Mouse (Mus musculus): ENCODE data around the gene Ppp1r14b.

Ppp1r14b gene

DNA sequence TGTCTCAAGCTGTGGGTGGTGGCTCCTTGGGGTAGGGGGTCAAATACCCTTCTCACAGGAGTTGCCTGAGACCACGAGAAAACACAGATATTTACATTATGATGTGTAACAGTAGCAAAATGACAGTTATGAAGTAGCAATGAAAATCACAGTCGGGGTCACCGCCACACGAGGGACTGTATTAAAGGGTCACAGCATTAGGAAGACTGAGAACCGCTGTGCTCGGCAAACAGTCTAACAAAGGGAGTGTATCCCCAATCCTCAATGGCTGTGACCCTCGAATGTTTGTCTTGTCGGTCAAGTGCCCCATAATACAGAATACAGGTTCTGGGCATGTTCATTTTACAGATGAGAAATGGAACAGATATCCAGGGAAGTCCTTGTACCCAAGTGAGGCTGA is 19.2 kb downstream of the Ppp1r14b start:
- DNase-seq (ENCODE audit: low spot score), result no peak

DNA sequence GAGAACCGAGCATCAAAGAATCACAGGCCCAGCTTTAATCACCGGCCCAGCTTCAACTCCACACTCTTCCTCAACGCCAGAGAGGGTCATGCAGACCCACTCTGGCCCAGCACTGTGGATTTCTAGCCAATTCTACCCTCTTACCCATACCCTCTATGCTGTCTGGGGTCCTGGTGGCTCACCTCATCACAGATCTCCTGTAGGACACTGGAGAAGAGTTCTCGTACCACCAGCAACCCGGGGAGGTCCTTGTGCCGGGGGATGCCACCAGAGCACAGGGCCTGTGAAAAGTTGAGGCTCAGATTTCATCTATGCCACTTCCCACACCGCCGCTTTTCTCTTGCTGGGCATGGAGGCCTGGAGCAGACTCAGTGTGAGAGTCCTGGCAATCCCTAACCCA is 19.7 kb downstream of the Ppp1r14b start:
- DNase-seq (ENCODE audit: low spot score), result no peak

GRCm38 (mm10) chr19:6995255-6995991 is 20.7 kb downstream of the Ppp1r14b start:
- DNase-seq (ENCODE audit: low spot score), result no peak

- no peak for DNase-seq (ENCODE audit: low spot score)
Observed at GRCm38 (mm10) chr19:6996006-6996405, 21.2 kb downstream of the Ppp1r14b start, which contains the start of the genes Nudt22 and Trpt1. TSS of gene Nudt22 (minus strand) at chr19:6996117. TSS of gene Trpt1 (plus strand) at chr19:6996131.

- no peak for DNase-seq (ENCODE audit: low spot score)
Observed at GRCm38 (mm10) chr19:6997721-6998290, 23.0 kb downstream of the Ppp1r14b start.

GRCm38 (mm10) chr19:6999360-7000063 is 24.7 kb downstream of the Ppp1r14b start:
- no peak for DNase-seq (ENCODE audit: low spot score)

GRCm38 (mm10) chr19:7006892-7007593 is 32.3 kb downstream of the Ppp1r14b start:
- no peak for DNase-seq (ENCODE audit: low spot score)

DNA sequence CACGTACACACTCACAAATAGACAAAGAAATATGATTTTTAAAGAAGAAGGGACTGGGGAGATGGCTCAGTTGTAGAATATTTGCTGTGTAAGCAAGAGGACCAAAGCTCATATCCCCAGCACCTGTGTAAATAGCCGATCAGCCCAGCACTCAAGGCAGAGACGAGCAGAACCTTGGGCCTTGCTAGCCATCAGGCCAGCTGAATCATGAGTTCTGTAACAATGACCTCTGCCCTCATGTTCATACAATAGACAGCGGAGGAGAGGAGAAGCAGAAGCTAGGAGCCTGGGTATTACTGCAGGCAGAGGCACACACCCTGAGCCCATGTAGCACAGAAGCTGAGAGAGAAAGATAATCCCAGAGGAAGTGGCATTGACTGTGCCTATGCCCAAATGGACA is 37.7 kb downstream of the Ppp1r14b start:
- DNase-seq (ENCODE audit: low spot score), result no peak

- DNase-seq (ENCODE audit: low spot score), result no peak
Observed at GRCm38 (mm10) chr19:7013984-7014383, 39.2 kb downstream of the Ppp1r14b start.

DNA sequence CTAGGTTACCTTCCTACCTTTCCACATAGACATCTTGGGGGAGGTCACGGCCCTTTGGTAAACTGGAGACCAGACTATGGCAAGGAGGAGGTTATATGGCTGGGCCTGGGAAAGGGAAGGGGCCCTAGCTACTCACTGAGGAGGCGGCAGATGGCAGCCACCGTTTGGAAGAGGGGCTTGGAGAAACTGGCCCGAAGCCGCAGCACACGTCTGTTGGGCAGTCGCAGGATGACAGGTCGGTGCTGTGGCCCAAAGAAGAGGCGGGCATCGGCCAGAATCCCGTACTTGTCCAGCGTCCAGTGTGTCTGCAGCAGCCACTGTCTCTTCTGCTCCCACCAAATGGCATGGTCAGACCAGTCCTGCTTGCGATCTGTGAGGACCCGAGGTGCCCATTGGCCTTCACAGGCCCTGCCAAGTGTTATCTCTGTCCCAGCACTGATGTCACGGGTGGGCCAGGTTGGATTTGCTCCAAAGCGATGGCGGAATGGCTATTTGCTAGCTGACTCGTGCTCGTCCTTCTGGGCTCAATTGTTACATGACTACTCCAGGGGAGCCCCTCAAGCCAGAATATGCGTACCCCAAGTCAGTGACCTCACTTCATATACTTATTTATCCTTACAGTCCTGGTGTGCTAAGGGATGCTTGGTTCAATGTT is 39.8 kb downstream of the Ppp1r14b start:
- DNase-seq (ENCODE audit: low spot score), result no peak

DNA sequence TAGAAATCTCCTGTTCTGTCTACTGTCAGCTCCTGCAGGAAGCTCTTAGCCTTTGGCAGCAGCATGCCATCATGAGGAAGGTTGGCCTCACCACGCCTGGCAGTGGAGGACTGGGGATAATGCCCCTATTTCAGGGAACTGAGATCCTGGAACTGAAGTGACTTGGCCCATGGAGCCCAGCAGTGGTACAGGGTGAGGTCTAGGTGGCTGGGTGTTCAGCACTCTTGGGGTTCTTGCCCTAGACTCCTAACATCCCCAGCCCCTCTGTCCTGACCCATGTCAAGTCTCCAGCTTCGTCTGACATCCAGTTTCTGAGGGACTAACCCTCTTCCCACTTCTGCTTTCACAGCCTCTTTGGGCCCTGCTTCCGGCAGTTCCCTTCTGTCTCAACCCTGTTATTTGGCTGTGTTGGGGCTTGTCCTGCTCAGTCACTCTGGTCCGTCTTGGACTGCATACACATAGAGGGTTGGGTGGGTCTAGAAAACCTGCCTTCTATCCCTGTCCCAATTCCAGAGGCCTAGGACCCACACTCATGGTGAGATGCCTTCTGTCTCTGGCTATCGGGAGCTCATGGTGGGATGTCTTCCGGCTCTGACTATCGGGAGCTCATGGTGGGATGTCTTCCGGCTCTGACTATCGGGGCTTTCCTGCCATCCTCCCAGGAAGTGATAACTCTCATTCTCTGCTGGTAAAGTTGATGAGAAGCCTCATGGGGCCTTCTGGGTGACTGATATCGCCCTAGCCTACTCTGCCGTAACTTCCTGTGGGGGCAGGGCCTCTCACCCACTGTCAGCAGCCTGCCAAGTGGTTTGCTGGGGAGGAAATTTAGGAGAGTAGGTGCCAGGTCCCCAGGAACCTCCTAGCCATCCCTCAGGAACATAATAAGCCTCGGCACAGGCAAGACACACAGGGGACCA is 43.0 kb downstream of the Ppp1r14b start:
- no peak for DNase-seq (ENCODE audit: low spot score)

DNA sequence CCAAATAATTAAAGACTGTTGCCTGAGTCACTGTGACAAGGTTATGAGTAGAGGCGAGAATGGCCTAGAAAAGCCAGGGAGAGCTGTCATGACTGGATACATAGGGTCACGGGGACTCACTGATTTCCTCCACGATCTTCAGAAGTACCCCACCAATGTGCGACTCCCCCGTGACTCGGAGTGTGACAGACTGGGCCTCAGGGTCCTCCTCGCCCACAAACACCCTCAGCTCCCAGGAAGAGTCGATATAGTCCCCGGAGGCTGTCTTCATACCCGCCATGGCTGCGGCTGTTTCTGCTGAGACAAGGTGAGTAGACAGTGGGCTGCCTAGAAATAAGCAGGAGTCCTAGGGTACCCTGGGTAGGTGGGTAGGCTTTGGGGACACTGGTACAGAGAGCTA is 43.8 kb downstream of the Ppp1r14b start:
- no peak for DNase-seq (ENCODE audit: low spot score)

DNA sequence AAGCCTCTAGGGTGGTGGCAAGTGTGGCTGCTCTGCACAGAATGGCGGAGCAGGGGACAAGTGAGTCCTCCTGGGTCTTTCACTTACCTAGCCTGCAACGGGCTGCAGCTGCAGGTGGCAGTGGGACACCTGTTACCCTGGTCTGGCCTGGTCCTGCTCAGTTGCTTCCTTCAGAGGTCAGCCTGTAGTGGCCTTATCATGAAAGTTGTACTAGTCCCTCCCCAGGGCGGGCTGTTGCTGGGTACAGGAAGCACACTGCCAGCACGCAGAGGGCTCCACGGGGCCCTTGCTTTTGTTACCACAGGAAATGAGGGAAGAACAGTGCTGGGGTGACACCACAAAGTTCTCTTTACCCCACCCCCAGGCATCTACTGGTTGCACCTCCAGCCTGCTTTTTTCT is 44.4 kb downstream of the Ppp1r14b start, which contains the start of gene Fermt3:
Gene Fermt3 (minus strand): TSS at position 279 of the 400 bp plus-strand sequence.
- DNase-seq (ENCODE audit: low spot score), result no peak

DNA sequence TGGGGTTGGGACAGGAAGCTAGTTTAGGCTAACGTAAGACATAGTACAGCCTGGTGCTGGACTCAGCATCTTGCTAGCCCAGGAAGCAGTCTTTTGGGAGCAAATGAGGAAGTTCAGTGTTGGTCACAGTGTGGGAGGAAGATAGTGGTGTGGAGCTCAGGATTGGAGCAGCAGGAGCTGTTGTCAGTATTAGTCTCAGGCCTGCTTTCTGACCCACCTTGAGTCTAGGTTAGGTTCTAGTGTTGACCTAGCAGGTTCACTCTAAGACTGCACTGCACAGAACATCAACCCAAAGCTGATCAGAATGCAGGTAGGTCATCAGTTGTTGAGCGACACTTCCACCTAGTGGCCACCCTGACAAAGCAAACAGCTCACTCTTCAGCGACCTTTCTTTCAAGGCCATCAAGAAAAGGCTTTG is 45.5 kb downstream of the Ppp1r14b start:
- no peak for DNase-seq (ENCODE audit: low spot score)
